Comparison of ENCODE assay signal across 23 mouse cellular contexts in the genomic region with DNA sequence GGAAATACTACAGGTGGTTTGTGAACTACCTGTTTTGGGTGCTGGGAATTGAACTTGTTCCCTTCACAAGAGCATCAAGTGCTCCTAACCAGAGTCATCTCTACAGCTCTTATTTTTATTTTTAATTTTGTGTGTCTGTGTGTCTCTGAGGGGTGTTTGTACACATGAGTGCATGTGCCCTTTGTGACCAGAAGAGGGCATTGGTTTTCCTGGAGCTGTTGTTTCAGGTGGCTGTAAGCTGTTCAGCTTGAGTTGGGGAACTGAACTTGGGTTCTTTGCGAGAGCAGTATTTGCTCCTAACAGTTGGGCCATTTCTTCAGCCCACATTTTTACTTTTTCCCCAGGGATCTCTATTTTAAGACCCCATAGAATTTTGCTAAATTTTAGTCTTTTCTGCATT. TPM values are rescaled to one million over a fixed set of nuclear protein-coding genes. Genes with fewer than 3 reads are reported as not detected.
DNase-seq lines count a peak whose midpoint lies in the region; ATAC-seq and TF ChIP-seq lines count a peak whose summit lies in the region.
"Had no signal": no experiment of that assay in that cellular context is flagged by ENCODE, and none has a peak within 500 bp of the region (broad histone marks: within the 10 kb centered on the region; RNA-seq: fewer than 3 reads in every experiment).

No protein-coding gene starts in this region.

- no peak overlapping the region for H3K4me3 ChIP-seq in forebrain, postnatal 0 days (ENCODE audit: low read depth, low read length)
- no peak overlapping the region for H3K4me3 ChIP-seq in forebrain, embryonic 14.5 days (ENCODE audit: low read depth, low read length)
- H3K4me3 ChIP-seq in layer of hippocampus, adult 2 months = no peak overlapping the region
- no peak overlapping the region for H3K4me3 ChIP-seq in E14TG2a.4 (replicated peaks; ENCODE audit: low read length)
- H3K4me3 ChIP-seq: embryonic facial prominence, embryonic 10.5 days; forebrain, embryonic 13.5 days; heart, adult 2 months; heart, embryonic 15.5 days; hindbrain, embryonic 13.5 days had no signal

- no peak overlapping the region for H3K27ac ChIP-seq in forebrain, postnatal 0 days (ENCODE audit: low read depth, low read length)
- H3K27ac ChIP-seq in forebrain, embryonic 14.5 days (ENCODE audit: low read depth, low read length) = no peak overlapping the region
- no peak overlapping the region for H3K27ac ChIP-seq in layer of hippocampus, adult 2 months
- H3K27ac ChIP-seq: embryonic facial prominence, embryonic 10.5 days; forebrain, embryonic 13.5 days; heart, adult 2 months; heart, embryonic 15.5 days; hindbrain, embryonic 13.5 days; hindbrain, postnatal 0 days had no signal

- no peak overlapping the region for H3K9ac ChIP-seq in forebrain, postnatal 0 days
- H3K9ac ChIP-seq in forebrain, embryonic 14.5 days (ENCODE audit: low read length) = no peak overlapping the region
- H3K9ac ChIP-seq: forebrain, embryonic 13.5 days; heart, embryonic 15.5 days; hindbrain, embryonic 13.5 days had no signal

- 0 out of 2 replicates have a peak, but pooled peaks have one; percentile 7 for TF ChIP-seq CTCF in forebrain, postnatal 0 days (IDR thresholded peaks at IDR 0.05; ENCODE audit: low read depth)
- TF ChIP-seq CTCF in layer of hippocampus, adult 2 months (conservative IDR thresholded peaks at IDR 0.05) = peak; percentile 44
- peak; percentile 64 for TF ChIP-seq CTCF in E14TG2a.4 (conservative IDR thresholded peaks at IDR 0.05; ENCODE audit: low read length)

- WGBS in forebrain, postnatal 0 days = 90% methylated on average over 1 of the region's 1 CpGs
- WGBS in forebrain, embryonic 14.5 days = 96% methylated on average over 1 of the region's 1 CpGs

- H3K9me3 ChIP-seq in forebrain, postnatal 0 days (ENCODE audit: low read length) = no peaks in the 10 kb centered on the region
- no peaks in the 10 kb centered on the region for H3K9me3 ChIP-seq in forebrain, embryonic 14.5 days (replicated peaks; ENCODE audit: control insufficient read depth, low read length)
- no peaks in the 10 kb centered on the region for H3K9me3 ChIP-seq in E14TG2a.4 (ENCODE audit: low read length)
- H3K9me3 ChIP-seq: embryonic facial prominence, embryonic 10.5 days; forebrain, embryonic 13.5 days; heart, embryonic 15.5 days; hindbrain, embryonic 13.5 days had no signal

- H3K4me1 ChIP-seq in forebrain, postnatal 0 days (ENCODE audit: insufficient read depth) = no peaks in the 10 kb centered on the region
- H3K4me1 ChIP-seq in forebrain, embryonic 14.5 days (ENCODE audit: control insufficient read depth, insufficient read depth, low read length) = no peaks in the 10 kb centered on the region
- H3K4me1 ChIP-seq in E14TG2a.4 (replicated peaks; ENCODE audit: low read depth, low read length) = 0 out of 2 replicates have a peak, but pooled peaks cover 8% of the 10 kb centered on the region
- H3K4me1 ChIP-seq: embryonic facial prominence, embryonic 10.5 days; forebrain, embryonic 13.5 days; hindbrain, embryonic 13.5 days had no signal

- ATAC-seq in forebrain, postnatal 0 days = no peak
- no peak for ATAC-seq in forebrain, embryonic 14.5 days
- no peak for ATAC-seq in megakaryocyte progenitor cell, adult 5-6 weeks (replicated peaks; ENCODE audit: poor library complexity)
- ATAC-seq: activated CD4-positive, CD25-positive, alpha-beta regulatory T cell, adult 4 months; CD4-positive, CD25-positive, alpha-beta regulatory T cell, adult 4 months; forebrain, embryonic 13.5 days; hindbrain, postnatal 0 days had no signal

- no peak overlapping the region for H3K4me2 ChIP-seq in forebrain, postnatal 0 days (ENCODE audit: low read depth)
- no peak overlapping the region for H3K4me2 ChIP-seq in forebrain, embryonic 14.5 days (ENCODE audit: low read length)
- H3K4me2 ChIP-seq: forebrain, embryonic 13.5 days; heart, embryonic 11.5 days; heart, embryonic 15.5 days; hindbrain, embryonic 13.5 days had no signal

- no peaks in the 10 kb centered on the region for H3K27me3 ChIP-seq in forebrain, postnatal 0 days (ENCODE audit: insufficient read depth, low read length)
- H3K27me3 ChIP-seq in forebrain, embryonic 14.5 days (replicated peaks; ENCODE audit: control insufficient read depth, insufficient read depth, low read length) = no peaks in the 10 kb centered on the region
- H3K27me3 ChIP-seq in E14TG2a.4 (ENCODE audit: insufficient read depth, low read length) = no peaks in the 10 kb centered on the region
- H3K27me3 ChIP-seq: forebrain, embryonic 13.5 days; heart, embryonic 15.5 days; hindbrain, embryonic 13.5 days had no signal

- H3K36me3 ChIP-seq in forebrain, postnatal 0 days (ENCODE audit: insufficient read depth) = peaks cover 45% of the 10 kb centered on the region
- H3K36me3 ChIP-seq in forebrain, embryonic 14.5 days (ENCODE audit: control insufficient read depth, insufficient read depth, low read length) = peaks cover 60% of the 10 kb centered on the region
- H3K36me3 ChIP-seq in E14TG2a.4 (ENCODE audit: insufficient read depth, low read length) = peaks cover 66% of the 10 kb centered on the region

- no peak for DNase-seq in forebrain, postnatal 0 days
- DNase-seq in forebrain, embryonic 14.5 days (ENCODE audit: low spot score) = no peak
- no peak for DNase-seq in layer of hippocampus, adult 2 months (ENCODE audit: low spot score in 2 of 2)
- no peak for DNase-seq in layer of hippocampus, adult 11-12 months (ENCODE audit: low spot score)
- peak; percentile 51 for DNase-seq in R1 (ENCODE audit: low read depth, low spot score)
- DNase-seq in lung, postnatal 14 days = no peak
- DNase-seq: adrenal gland, postnatal 14 days; B cell, adult 2 months; cerebellum, adult 18-20 months; cerebellum, adult 9-11 months; gastrocnemius, postnatal 14 days; heart, adult 2 months; heart, postnatal 14 days had no signal

RNA-seq across cellular contexts. Expression of a gene that starts 23.0 kb away (rescaled TPM):
- 172 and 182 TPM in 2 replicates for total RNA-seq in forebrain, postnatal 0 days (2014; rRNA removed)
- polyA plus RNA-seq in forebrain, postnatal 0 days (2015; fragmentation: Nextera tagmentation; extraction: Ambion mirVana) = 36.9 and 42.4 TPM in 2 replicates
- polyA plus RNA-seq in forebrain, embryonic 14.5 days (2014; fragmentation: Nextera tagmentation; extraction: Ambion mirVana) = 56.3 and 58.4 TPM in 2 replicates
- total RNA-seq in layer of hippocampus, adult 2 months (2021) = 100 to 1,000 TPM; 108 to 110 TPM
- 60.2 and 88.1 TPM in 2 replicates for total RNA-seq in megakaryocyte progenitor cell, adult 5-6 weeks (2015)
- 63.5 and 73.1 TPM in 2 replicates for total RNA-seq in megakaryocyte progenitor cell, adult 5-6 weeks (2017)

RNA-seq across cellular contexts. Expression of a gene that starts 59.5 kb away (rescaled TPM):
- total RNA-seq in forebrain, postnatal 0 days (2014; rRNA removed) = 273 and 366 TPM in 2 replicates
- polyA plus RNA-seq in forebrain, postnatal 0 days (2015; fragmentation: Nextera tagmentation; extraction: Ambion mirVana) = 580 and 648 TPM in 2 replicates
- polyA plus RNA-seq in forebrain, embryonic 14.5 days (2014; fragmentation: Nextera tagmentation; extraction: Ambion mirVana) = 452 and 491 TPM in 2 replicates
- total RNA-seq in layer of hippocampus, adult 2 months (2021) = 100 to 1,000 TPM; 253 to 260 TPM
- 349 and 403 TPM in 2 replicates for total RNA-seq in megakaryocyte progenitor cell, adult 5-6 weeks (2015)
- 221 and 322 TPM in 2 replicates for total RNA-seq in megakaryocyte progenitor cell, adult 5-6 weeks (2017)

Comparison
In these comparisons a context has a peak if more than half of its experiments do, and no peak if none do; other contexts are left out.
1. CTCF ChIP-seq: peak in every context shown above with its lines; median percentile 64 in E14TG2a.4; 44 in layer of hippocampus, adult 2 months; 7 in forebrain, postnatal 0 days.